Mouse (Mus musculus): ENCODE data around the gene Cwf19l1. TPM values are rescaled to one million over a fixed set of nuclear protein-coding genes. Genes with fewer than 3 reads are reported as not detected.
A peak's percentile ranks its signal among the peaks of the same experiment; 100 is the strongest.

Gene Cwf19l1
- polyA plus RNA-seq, 2 experiments, result 25.2 to 29.6 TPM

- Histone ChIP-seq H3K4me1 (ENCODE audit: control insufficient read depth, insufficient read depth, low read length) (peaks cover 11% of the 10 kb centered on the region), H3K4me3 (replicated peaks; ENCODE audit: low read length) (no peak overlapping the region), H3K36me3 (ENCODE audit: control insufficient read depth, insufficient read depth, low read length) (peaks cover 26% of the 10 kb centered on the region), H3K9me3 (ENCODE audit: control insufficient read depth, low read length) (no peaks in the 10 kb centered on the region), H3K4me2 (replicated peaks; ENCODE audit: low read depth, low read length, severe bottlenecking) (no peak overlapping the region), H3K9ac (ENCODE audit: low read depth, low read length, severe bottlenecking) (no peak overlapping the region), H3K27me3 (ENCODE audit: control insufficient read depth, insufficient read depth, low read length) (no peaks in the 10 kb centered on the region), H3K27ac (replicated peaks; ENCODE audit: low read depth, low read length) (no peak overlapping the region)
- ATAC-seq (ENCODE audit: low FRiP score, low read depth) (no peak), DNase-seq (ENCODE audit: low spot score) (no peak)
- WGBS, result 94% methylated on average over 8 of the region's 8 CpGs
- no peak for TF ChIP-seq POLR2A (IDR thresholded peaks at IDR 0.05; ENCODE audit: borderline replicate concordance, extremely low read depth, insufficient read depth, insufficient read length)
These were observed 11.3 kb upstream of the Cwf19l1 start for GRCm38 (mm10) chr19:44146951-44147350.

GRCm38 (mm10) chr19:44146568-44146879, 10.8 kb upstream of the Cwf19l1 start:
- H3K27ac ChIP-seq (replicated peaks; ENCODE audit: low read depth, low read length), result no peak overlapping the region
- H3K36me3 ChIP-seq (ENCODE audit: control insufficient read depth, insufficient read depth, low read length), result peaks cover 30% of the 10 kb centered on the region
- H3K4me3 ChIP-seq (replicated peaks; ENCODE audit: low read length), result peak overlapping the region; percentile 70
- 60% methylated on average over 9 of the region's 9 CpGs for WGBS
- no peaks in the 10 kb centered on the region for H3K9me3 ChIP-seq (ENCODE audit: control insufficient read depth, low read length)
- no peaks in the 10 kb centered on the region for H3K27me3 ChIP-seq (ENCODE audit: control insufficient read depth, insufficient read depth, low read length)
- peak overlapping the region; percentile 65 for H3K4me2 ChIP-seq (replicated peaks; ENCODE audit: low read depth, low read length, severe bottlenecking)
- ATAC-seq (ENCODE audit: low FRiP score, low read depth) (0 out of 2 replicates have a peak, but pooled peaks have one; percentile 12), DNase-seq (ENCODE audit: low spot score) (no peak)
- H3K4me1 ChIP-seq (ENCODE audit: control insufficient read depth, insufficient read depth, low read length), result peaks cover 11% of the 10 kb centered on the region
- TF ChIP-seq POLR2A (IDR thresholded peaks at IDR 0.05; ENCODE audit: borderline replicate concordance, extremely low read depth, insufficient read depth, insufficient read length), result no peak
- peak overlapping the region; percentile 69; the same call in 1 of the 2 replicates for H3K9ac ChIP-seq (ENCODE audit: low read depth, low read length, severe bottlenecking)

- peaks cover 36% of the 10 kb centered on the region for H3K36me3 ChIP-seq (ENCODE audit: control insufficient read depth, insufficient read depth, low read length)
- TF ChIP-seq POLR2A (IDR thresholded peaks at IDR 0.05; ENCODE audit: borderline replicate concordance, extremely low read depth, insufficient read depth, insufficient read length), result peak; percentile 83; the same call in 1 of the 2 replicates
- H3K4me3 ChIP-seq (replicated peaks; ENCODE audit: low read length), result peak within 1 kb of the TSS; percentile 70
- H3K4me2 ChIP-seq (replicated peaks; ENCODE audit: low read depth, low read length, severe bottlenecking), result peak within 1 kb of the TSS; percentile 65
- peak within 1 kb of the TSS; percentile 69 for H3K9ac ChIP-seq (ENCODE audit: low read depth, low read length, severe bottlenecking)
- no peaks in the 10 kb centered on the region for H3K9me3 ChIP-seq (ENCODE audit: control insufficient read depth, low read length)
- H3K27me3 ChIP-seq (ENCODE audit: control insufficient read depth, insufficient read depth, low read length), result no peaks in the 10 kb centered on the region
- 0 out of 2 replicates have a peak within 1 kb of the TSS, but pooled peaks have one; percentile 38 for H3K27ac ChIP-seq (replicated peaks; ENCODE audit: low read depth, low read length)
- ATAC-seq (ENCODE audit: low FRiP score, low read depth), result peak; percentile 85
- WGBS, result 3% methylated on average over 46 of the region's 46 CpGs
- H3K4me1 ChIP-seq (ENCODE audit: control insufficient read depth, insufficient read depth, low read length), result peaks cover 11% of the 10 kb centered on the region
- peak; percentile 74 for DNase-seq (ENCODE audit: low spot score)
These were observed 10.3 kb upstream of the Cwf19l1 start, which contains the start of gene Bloc1s2 for GRCm38 (mm10) chr19:44145702-44146567. Gene Bloc1s2 (minus strand): TSS chr19:44146446.

- Histone ChIP-seq H3K27me3 (ENCODE audit: control insufficient read depth, insufficient read depth, low read length) (no peaks in the 10 kb centered on the region), H3K4me3 (replicated peaks; ENCODE audit: low read length) (no peak overlapping the region), H3K4me1 (ENCODE audit: control insufficient read depth, insufficient read depth, low read length) (peaks cover 11% of the 10 kb centered on the region), H3K4me2 (replicated peaks; ENCODE audit: low read depth, low read length, severe bottlenecking) (no peak overlapping the region), H3K27ac (replicated peaks; ENCODE audit: low read depth, low read length) (no peak overlapping the region), H3K36me3 (ENCODE audit: control insufficient read depth, insufficient read depth, low read length) (peaks cover 48% of the 10 kb centered on the region), H3K9ac (ENCODE audit: low read depth, low read length, severe bottlenecking) (no peak overlapping the region), H3K9me3 (ENCODE audit: control insufficient read depth, low read length) (no peaks in the 10 kb centered on the region)
- no peak for TF ChIP-seq POLR2A (IDR thresholded peaks at IDR 0.05; ENCODE audit: borderline replicate concordance, extremely low read depth, insufficient read depth, insufficient read length)
- DNase-seq (ENCODE audit: low spot score) (no peak), ATAC-seq (ENCODE audit: low FRiP score, low read depth) (no peak)
- 88% methylated on average over 9 of the region's 9 CpGs for WGBS
These were observed 8.7 kb upstream of the Cwf19l1 start for GRCm38 (mm10) chr19:44144366-44144765.

GRCm38 (mm10) chr19:44135960-44136485, 347 bp upstream of the Cwf19l1 start:
- no peaks in the 10 kb centered on the region for H3K27me3 ChIP-seq (ENCODE audit: control insufficient read depth, insufficient read depth, low read length)
- H3K27ac ChIP-seq (replicated peaks; ENCODE audit: low read depth, low read length), result no peak overlapping the region
- peak overlapping the region; percentile 45 for H3K4me2 ChIP-seq (replicated peaks; ENCODE audit: low read depth, low read length, severe bottlenecking)
- peaks cover 37% of the 10 kb centered on the region for H3K36me3 ChIP-seq (ENCODE audit: control insufficient read depth, insufficient read depth, low read length)
- 22% methylated on average over 7 of the region's 7 CpGs for WGBS
- no peak for TF ChIP-seq POLR2A (IDR thresholded peaks at IDR 0.05; ENCODE audit: borderline replicate concordance, extremely low read depth, insufficient read depth, insufficient read length)
- peak; percentile 17 for ATAC-seq (ENCODE audit: low FRiP score, low read depth)
- H3K4me1 ChIP-seq (ENCODE audit: control insufficient read depth, insufficient read depth, low read length), result no peaks in the 10 kb centered on the region
- H3K9ac ChIP-seq (ENCODE audit: low read depth, low read length, severe bottlenecking), result no peak overlapping the region
- H3K4me3 ChIP-seq (replicated peaks; ENCODE audit: low read length), result peak overlapping the region; percentile 64
- H3K9me3 ChIP-seq (ENCODE audit: control insufficient read depth, low read length), result no peaks in the 10 kb centered on the region
- no peak for DNase-seq (ENCODE audit: low spot score)
